Mouse (Mus musculus) hindbrain, postnatal 0 days (tissue): ENCODE results near the gene B3gnt8. TPM values are rescaled to one million over a fixed set of nuclear protein-coding genes. Genes with fewer than 3 reads are reported as not detected.

ENCODE experiments used
- ATAC-seq: fragments of 200-750 bp; cut with Nextera tagmentation; 2 replicates; pipeline ENCODE4 v1.8.0; 2017; ENCODE audit warnings: mild to moderate bottlenecking, moderate TSS enrichment, moderate library complexity
- DNase-seq: peaks from one replicate; pipeline ENCODE4 v3.0.0-alpha.2; 2015; ENCODE audit warnings: low spot score
- H3K27ac ChIP-seq: fragments of 300-500 bp; sonication (generic); 2 replicates; pipeline ENCODE4 v1.5.1; 2014; ENCODE audit warnings: mild to moderate bottlenecking
- H3K27me3 ChIP-seq: fragments of 300-500 bp; sonication (generic); 2 replicates; pipeline ENCODE4 v1.6.1; 2014; ENCODE audit warnings: low read length, mixed read lengths; ENCODE audit not compliant: insufficient read depth
- H3K36me3 ChIP-seq: fragments of 300-500 bp; sonication (generic); 2 replicates; pipeline ENCODE4 v1.6.1; 2014; ENCODE audit warnings: low read length, mixed read lengths; ENCODE audit not compliant: insufficient read depth
- H3K4me1 ChIP-seq: fragments of 300-500 bp; sonication (generic); 2 replicates; pipeline ENCODE4 v1.6.1; 2014; ENCODE audit warnings: antibody characterized with exemption, low read length, mixed read lengths; ENCODE audit not compliant: insufficient read depth
- H3K4me2 ChIP-seq: fragments of 300-500 bp; sonication (generic); 2 replicates; pipeline ENCODE4 v1.6.1; 2014; ENCODE audit warnings: low read depth, mild to moderate bottlenecking, low read length, moderate library complexity, mixed read lengths
- H3K4me3 ChIP-seq: fragments of 300-500 bp; sonication (generic); 2 replicates; pipeline ENCODE4 v1.5.1; 2014; ENCODE audit warnings: low read length
- H3K9ac ChIP-seq: fragments of 300-500 bp; sonication (generic); replicated peaks from 2 replicates; pipeline ENCODE4 v1.6.1; 2014; ENCODE audit warnings: mild to moderate bottlenecking, low read length, moderate library complexity, mixed read lengths
- H3K9me3 ChIP-seq: fragments of 300-500 bp; sonication (generic); 2 replicates; pipeline ENCODE4 v1.6.1; 2016; ENCODE audit warnings: low read length, mixed read lengths
- CTCF ChIP-seq: IDR thresholded peaks from 2 replicates; pipeline ENCODE4 v1.5.1; 2016; ENCODE audit warnings: antibody characterized with exemption, control low read depth, low read depth
- WGBS: fragments of 180-500 bp; shearing (Covaris S2); extraction: QIAGEN DNeasy Blood & Tissue Kit; methylation state at CpG from one replicate; pipeline ENCODE4 v1.1.7; 2014; 5-methylcytosine and 5-hydroxymethylcytosine counted together
- polyA plus RNA-seq: library from polyadenylated mRNA; unstranded; fragments of >200 nt; fragmentation: Nextera tagmentation; extraction: Ambion mirVana; gene quantifications from 2 replicates; pipeline ENCODE4 v1.2.1, GENCODE M21; 2015
- total RNA-seq: library from RNA; depleted of rRNA; stranded (reverse); fragments of >200 nt; gene quantifications from 2 replicates; pipeline ENCODE4 v1.2.3, GENCODE M21; 2014

The B3gnt8 gene
- total and polyA plus RNA-seq, 2 experiments from 2014 or later, result 1.1 to 1.2 TPM

- H3K9ac ChIP-seq, result no peak overlapping the region
- H3K36me3 ChIP-seq, result peaks cover 10% of the 10 kb centered on the region; the same call in 1 of the 2 replicates
- TF ChIP-seq CTCF, result no peak
- no peak overlapping the region for H3K4me3 ChIP-seq
- no peaks in the 10 kb centered on the region for H3K9me3 ChIP-seq
- no peak for ATAC-seq
- H3K27me3 ChIP-seq, result no peaks in the 10 kb centered on the region
- no peak overlapping the region for H3K27ac ChIP-seq
- no peak for DNase-seq
- 74% methylated on average over 4 of the region's 4 CpGs for WGBS
- H3K4me1 ChIP-seq, result no peaks in the 10 kb centered on the region
- no peak overlapping the region for H3K4me2 ChIP-seq
Observed at GRCm38 (mm10) chr7:25644631-25645030, 18.2 kb downstream of the B3gnt8 start.

GRCm38 (mm10) chr7:25645074-25645473 lies 18.6 kb downstream of the B3gnt8 start:
- WGBS, result 46% methylated on average over 14 of the region's 14 CpGs
- Histone ChIP-seq H3K27me3 (no peaks in the 10 kb centered on the region), H3K4me2 (no peak overlapping the region), H3K36me3 (peaks cover 10% of the 10 kb centered on the region; the same call in 1 of the 2 replicates), H3K4me1 (no peaks in the 10 kb centered on the region), H3K27ac (no peak overlapping the region), H3K9me3 (no peaks in the 10 kb centered on the region), H3K4me3 (no peak overlapping the region), H3K9ac (no peak overlapping the region)
- no peak for TF ChIP-seq CTCF
- ATAC-seq, result no peak
- DNase-seq, result no peak

GRCm38 (mm10) chr7:25647574-25648123 lies 21.2 kb downstream of the B3gnt8 start:
- no peaks in the 10 kb centered on the region for H3K4me1 ChIP-seq
- 71% methylated on average over 5 of the region's 5 CpGs for WGBS

GRCm38 (mm10) chr7:25649839-25650238 lies 23.4 kb downstream of the B3gnt8 start:
- Histone ChIP-seq H3K27ac (no peak overlapping the region), H3K36me3 (0 out of 2 replicates have a peak, but pooled peaks cover 2% of the 10 kb centered on the region), H3K27me3 (no peaks in the 10 kb centered on the region), H3K4me3 (no peak overlapping the region), H3K9ac (no peak overlapping the region), H3K9me3 (no peaks in the 10 kb centered on the region), H3K4me2 (no peak overlapping the region), H3K4me1 (no peaks in the 10 kb centered on the region)
- WGBS, result 85% methylated on average over 5 of the region's 5 CpGs
- ATAC-seq (no peak), DNase-seq (no peak)
- no peak for TF ChIP-seq CTCF

More at GRCm38 (mm10) chr7:25647574-25648123, 21.2 kb downstream of the B3gnt8 start:
- no peak for DNase-seq
- Histone ChIP-seq H3K4me3 (no peak overlapping the region), H3K4me2 (no peak overlapping the region), H3K9ac (no peak overlapping the region), H3K27me3 (no peaks in the 10 kb centered on the region), H3K27ac (no peak overlapping the region), H3K36me3 (0 out of 2 replicates have a peak, but pooled peaks cover 4% of the 10 kb centered on the region), H3K9me3 (no peaks in the 10 kb centered on the region)
- no peak for TF ChIP-seq CTCF
- no peak for ATAC-seq

GRCm38 (mm10) chr7:25651281-25651680 lies 24.8 kb downstream of the B3gnt8 start:
- H3K4me1 ChIP-seq, result no peaks in the 10 kb centered on the region
- H3K9ac ChIP-seq, result no peak overlapping the region
- DNase-seq (no peak), ATAC-seq (no peak)
- H3K9me3 ChIP-seq, result no peaks in the 10 kb centered on the region
- WGBS, result 88% methylated on average over 8 of the region's 8 CpGs
- TF ChIP-seq CTCF, result no peak
- no peaks in the 10 kb centered on the region for H3K36me3 ChIP-seq
- no peak overlapping the region for H3K4me3 ChIP-seq
- no peak overlapping the region for H3K4me2 ChIP-seq
- no peaks in the 10 kb centered on the region for H3K27me3 ChIP-seq
- no peak overlapping the region for H3K27ac ChIP-seq

GRCm38 (mm10) chr7:25652244-25652759 lies 25.8 kb downstream of the B3gnt8 start:
- H3K27ac ChIP-seq, result no peak overlapping the region
- ATAC-seq, result no peak
- H3K9ac ChIP-seq, result no peak overlapping the region
- no peak overlapping the region for H3K4me3 ChIP-seq
- 93% methylated on average over 12 of the region's 12 CpGs for WGBS
- no peaks in the 10 kb centered on the region for H3K4me1 ChIP-seq
- no peak for TF ChIP-seq CTCF
- DNase-seq, result no peak
- no peak overlapping the region for H3K4me2 ChIP-seq
- no peaks in the 10 kb centered on the region for H3K9me3 ChIP-seq
- no peaks in the 10 kb centered on the region for H3K36me3 ChIP-seq
- no peaks in the 10 kb centered on the region for H3K27me3 ChIP-seq
